Mouse (Mus musculus): ENCODE data around the gene Olfr1395. TPM values are rescaled to one million over a fixed set of nuclear protein-coding genes. Genes with fewer than 3 reads are reported as not detected.

The Olfr1395 gene
- polyA plus RNA-seq (2012; ENCODE audit: low replicate concordance), result not detected in 2 replicates

DNA sequence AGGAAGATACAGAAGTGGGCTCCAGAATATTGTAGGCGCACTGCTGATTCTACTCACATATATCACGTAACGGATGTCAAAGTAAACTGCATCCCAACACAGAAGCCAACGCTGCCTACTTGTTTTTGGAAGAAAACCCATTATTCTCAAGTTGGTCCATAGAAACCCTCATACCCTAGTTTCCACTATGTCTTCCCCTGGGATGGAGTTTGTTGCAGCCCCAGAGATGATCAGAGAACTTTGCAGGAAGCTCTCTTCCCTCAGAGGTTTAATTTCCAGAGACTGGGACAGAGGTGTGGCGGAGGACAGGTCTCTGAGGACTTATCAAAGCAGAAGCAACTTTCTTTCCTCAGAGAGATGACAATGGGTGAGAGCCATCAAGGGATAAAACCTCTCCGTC is at the start of gene Olfr1395:
Gene Olfr1395 (plus strand): TSS at position 301 of the 400 bp plus-strand sequence.

DNA sequence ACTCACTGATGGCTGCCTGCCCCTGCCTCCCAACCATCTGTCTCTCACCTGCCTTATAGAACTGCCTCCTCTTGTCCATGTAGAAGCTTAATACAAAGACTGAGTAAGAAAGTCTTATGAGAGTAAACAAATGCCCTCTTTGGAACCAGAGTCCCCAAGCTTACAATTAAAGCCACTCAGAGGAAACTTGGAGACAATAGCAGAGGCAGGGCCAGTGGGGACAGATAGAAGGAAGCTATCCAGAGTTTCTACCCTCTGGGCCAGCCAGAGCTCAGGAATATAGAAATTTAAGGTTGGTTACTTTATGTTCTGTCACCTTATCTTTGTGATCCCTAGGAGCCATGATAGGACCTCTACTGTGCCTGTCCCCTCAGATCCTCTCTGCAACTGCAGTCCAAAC is 27.3 kb upstream of the Olfr1395 start, which contains the start of gene Olfr1396:
Gene Olfr1396 (minus strand): TSS at position 101 of the 400 bp plus-strand sequence.

GRCm38 (mm10) chr11:49154077-49154476 is 12.0 kb downstream of the Olfr1395 start, which contains the start of gene Olfr1394:
Gene Olfr1394 (plus strand): TSS chr11:49154377.

GRCm38 (mm10) chr11:49186955-49187488 is 44.9 kb downstream of the Olfr1395 start, which contains the start of gene Btnl9:
Gene Btnl9 (minus strand): TSS chr11:49187159.

Other genes starting within 250 kb of the Olfr1395 start
- 0.40 and 0.45 TPM in 2 replicates for gene Gm5431, start 240.1 kb upstream of the Olfr1395 start, polyA plus RNA-seq (2012; ENCODE audit: low replicate concordance)
- gene Psme2b, start 196.1 kb upstream of the Olfr1395 start, polyA plus RNA-seq (2012; ENCODE audit: low replicate concordance), result 4.0 and 21.9 TPM in 2 replicates
- 0.04 and 0.08 TPM in 2 replicates for gene Olfr56, start 163.4 kb upstream of the Olfr1395 start, polyA plus RNA-seq (2012; ENCODE audit: low replicate concordance)
- 6.6 and 11.8 TPM in 2 replicates for gene 9930111J21Rik1, start 162.9 kb upstream of the Olfr1395 start, polyA plus RNA-seq (2012; ENCODE audit: low replicate concordance)
- gene Gm12185, start 150.0 kb upstream of the Olfr1395 start, polyA plus RNA-seq (2012; ENCODE audit: low replicate concordance), result 0.11 and 0.20 TPM in 2 replicates
- gene Tgtp1, start 148.1 kb upstream of the Olfr1395 start, polyA plus RNA-seq (2012; ENCODE audit: low replicate concordance), result 2.3 and 4.4 TPM in 2 replicates
- gene 9930111J21Rik2, start 91.0 kb upstream of the Olfr1395 start, polyA plus RNA-seq (2012; ENCODE audit: low replicate concordance), result 9.9 and 21.1 TPM in 2 replicates
- 10.4 and 14.3 TPM in 2 replicates for gene Tgtp2, start 78.1 kb upstream of the Olfr1395 start, polyA plus RNA-seq (2012; ENCODE audit: low replicate concordance)
- 8.0 and 8.1 TPM in 2 replicates for gene Ifi47, start 65.7 kb upstream of the Olfr1395 start, polyA plus RNA-seq (2012; ENCODE audit: low replicate concordance)
- not detected in 2 replicates for gene Olfr1396, start 27.4 kb upstream of the Olfr1395 start, polyA plus RNA-seq (2012; ENCODE audit: low replicate concordance)
- gene Olfr1394, start 12.1 kb downstream of the Olfr1395 start, polyA plus RNA-seq (2012; ENCODE audit: low replicate concordance), result not detected in 2 replicates
- gene Btnl9, start 44.9 kb downstream of the Olfr1395 start, polyA plus RNA-seq (2012; ENCODE audit: low replicate concordance), result 0.81 and 2.0 TPM in 2 replicates
- 13.0 and 14.0 TPM in 2 replicates for gene Zfp62, start 61.0 kb downstream of the Olfr1395 start, polyA plus RNA-seq (2012; ENCODE audit: low replicate concordance)
- gene Mgat1, start 101.9 kb downstream of the Olfr1395 start, polyA plus RNA-seq (2012; ENCODE audit: low replicate concordance), result 202 and 412 TPM in 2 replicates
- gene Olfr1393, start 136.0 kb downstream of the Olfr1395 start, polyA plus RNA-seq (2012; ENCODE audit: low replicate concordance), result not detected in 2 replicates
- 0.03 TPM in 1 of 2 replicates, not detected in the other for gene Olfr1392, start 143.0 kb downstream of the Olfr1395 start, polyA plus RNA-seq (2012; ENCODE audit: low replicate concordance)
- 0.04 TPM in 1 of 2 replicates, not detected in the other for gene Olfr10, start 162.5 kb downstream of the Olfr1395 start, polyA plus RNA-seq (2012; ENCODE audit: low replicate concordance)
- not detected in 2 replicates for gene Olfr1391, start 180.5 kb downstream of the Olfr1395 start, polyA plus RNA-seq (2012; ENCODE audit: low replicate concordance)
- not detected in 2 replicates for gene Olfr1390, start 192.9 kb downstream of the Olfr1395 start, polyA plus RNA-seq (2012; ENCODE audit: low replicate concordance)

Data from hematopoietic multipotent progenitor cell, adult 10-12 weeks (in vitro differentiated cells).